ENCODE assay signal across 7 mouse cellular contexts in the genomic region with DNA sequence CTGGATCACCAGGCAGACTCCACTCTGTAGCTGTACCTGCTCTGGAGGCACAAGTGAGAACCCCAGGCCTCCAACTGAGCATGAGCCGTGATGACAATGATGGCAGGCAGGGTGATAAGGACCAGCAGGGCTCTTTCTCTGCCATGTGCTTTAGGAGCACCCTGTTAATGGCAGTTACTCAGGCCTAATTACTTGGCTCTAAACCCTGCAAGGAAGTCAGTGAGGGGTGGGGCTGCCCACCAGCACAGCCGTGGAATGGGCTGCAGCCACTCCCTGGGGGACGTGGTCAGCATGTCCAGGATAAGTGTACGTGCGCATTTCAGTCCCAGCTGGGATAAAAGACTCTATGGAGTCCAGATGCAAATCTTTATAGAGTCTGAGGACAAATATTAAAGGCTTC. TPM values are rescaled to one million over a fixed set of nuclear protein-coding genes. Genes with fewer than 3 reads are reported as not detected.
DNase-seq lines count a peak whose midpoint lies in the region; ATAC-seq and TF ChIP-seq lines count a peak whose summit lies in the region.

No protein-coding gene starts in this region.

- peaks cover 33% of the 10 kb centered on the region for H3K27me3 ChIP-seq in lung, postnatal 0 days (replicated peaks; ENCODE audit: insufficient read depth, low read length)
- H3K27me3 ChIP-seq in intestine, embryonic 15.5 days (replicated peaks), result peaks cover 67% of the 10 kb centered on the region

- no peaks in the 10 kb centered on the region for H3K4me1 ChIP-seq in lung, postnatal 0 days (ENCODE audit: insufficient read depth, low read depth, low read length)
- H3K4me1 ChIP-seq in intestine, embryonic 15.5 days (replicated peaks), result no peaks in the 10 kb centered on the region

- DNase-seq in lung, postnatal 0 days (ENCODE audit: low spot score), result peak; percentile 48
- DNase-seq in lung, postnatal 25 days (ENCODE audit: low spot score), result no peak
- DNase-seq in heart, adult 9 months (ENCODE audit: low spot score in 2 of 2), result peak; percentile 25 to 47
- peak; percentile 46 for DNase-seq in retina, postnatal 1 day
- no peak for DNase-seq in left cerebral cortex, adult 18-20 months (ENCODE audit: low spot score in 2 of 2)
- no peak for DNase-seq in right cerebral cortex, postnatal 4 days

- no peak overlapping the region for H3K9ac ChIP-seq in lung, postnatal 0 days (replicated peaks; ENCODE audit: low read depth)
- no peak overlapping the region for H3K9ac ChIP-seq in intestine, embryonic 15.5 days

- no peak for TF ChIP-seq CTCF in lung, postnatal 0 days (IDR thresholded peaks at IDR 0.05)

- H3K4me2 ChIP-seq in lung, postnatal 0 days (replicated peaks; ENCODE audit: low read depth, low read length), result peak overlapping the region; percentile 25; the same call in 1 of the 2 replicates
- peak overlapping the region; percentile 42 for H3K4me2 ChIP-seq in intestine, embryonic 15.5 days (replicated peaks)

- 24% methylated on average over 5 of the region's 5 CpGs for WGBS in lung, postnatal 0 days
- 30% methylated on average over 5 of the region's 5 CpGs for WGBS in intestine, embryonic 15.5 days

- H3K36me3 ChIP-seq in lung, postnatal 0 days (ENCODE audit: insufficient read depth, low read length), result no peaks in the 10 kb centered on the region
- H3K36me3 ChIP-seq in intestine, embryonic 15.5 days, result peaks cover 6% of the 10 kb centered on the region; the same call in 1 of the 2 replicates

- TF ChIP-seq EP300 in lung, postnatal 0 days (IDR thresholded peaks at IDR 0.05), result no peak

- no peak overlapping the region for H3K4me3 ChIP-seq in lung, postnatal 0 days (ENCODE audit: low read depth, low read length)
- H3K4me3 ChIP-seq in intestine, embryonic 15.5 days (replicated peaks), result peak overlapping the region; percentile 12; the same call in 1 of the 2 replicates

- peak; percentile 16; the same call in 1 of the 2 replicates for ATAC-seq in lung, postnatal 0 days
- 0 out of 2 replicates have a peak, but pooled peaks have one; percentile 3 for ATAC-seq in intestine, embryonic 15.5 days

- H3K9me3 ChIP-seq in lung, postnatal 0 days (ENCODE audit: low read length), result no peaks in the 10 kb centered on the region
- H3K9me3 ChIP-seq in intestine, embryonic 15.5 days, result no peaks in the 10 kb centered on the region; the same call in 1 of the 2 replicates

- peak overlapping the region; percentile 47; the same call in 1 of the 2 replicates for H3K27ac ChIP-seq in lung, postnatal 0 days (ENCODE audit: low read length)
- H3K27ac ChIP-seq in intestine, embryonic 15.5 days, result no peak overlapping the region

RNA-seq across cellular contexts. Expression of gene Grb10, which starts 5.7 kb away (rescaled TPM):
- 86.9 and 92.2 TPM in 2 replicates for polyA plus RNA-seq in lung, postnatal 0 days (2015; fragmentation: Nextera tagmentation; extraction: Ambion mirVana)
- polyA plus RNA-seq in intestine, embryonic 15.5 days (2015; fragmentation: Nextera tagmentation; extraction: Ambion mirVana), result 313 and 347 TPM in 2 replicates
- 10 to 100 TPM; 35.0 to 41.9 TPM for total RNA-seq in left cerebral cortex, adult 18-20 months (2021)

Comparison
In these comparisons a context has a peak if more than half of its experiments do, and no peak if none do; other contexts are left out.
1. DNase-seq: peak in lung, postnatal 0 days (single experiment), heart, adult 9 months (2 of 2) and retina, postnatal 1 day (single experiment); none in lung, postnatal 25 days (single experiment), left cerebral cortex, adult 18-20 months (0 of 2) and right cerebral cortex, postnatal 4 days (single experiment).